Mouse (Mus musculus) stomach, postnatal 0 days (tissue): ENCODE measurements around the gene Kifc5b. TPM values are rescaled to one million over a fixed set of nuclear protein-coding genes. Genes with fewer than 3 reads are reported as not detected.

Experiments
- ATAC-seq: fragments of 200-750 bp; cut with Nextera tagmentation; 2 replicates; pipeline ENCODE4 v1.8.0; 2017; ENCODE audit not compliant: low FRiP score, low TSS enrichment
- DNase-seq: peaks from one replicate; pipeline ENCODE4 v3.0.0-alpha.2; 2016; ENCODE audit warnings: low spot score
- H3K27ac ChIP-seq: fragments of 300-500 bp; sonication (generic); replicated peaks from 2 replicates; pipeline ENCODE4 v1.5.1; 2014; ENCODE audit warnings: mild to moderate bottlenecking, control low read depth
- H3K27me3 ChIP-seq: fragments of 300-500 bp; sonication (generic); 2 replicates; pipeline ENCODE4 v1.6.1; 2014; ENCODE audit warnings: low read length; ENCODE audit not compliant: control insufficient read depth, insufficient read depth
- H3K36me3 ChIP-seq: fragments of 300-500 bp; sonication (generic); 2 replicates; pipeline ENCODE4 v1.6.1; 2014; ENCODE audit warnings: low read length, mixed read lengths; ENCODE audit not compliant: control insufficient read depth, insufficient read depth
- H3K4me1 ChIP-seq: fragments of 300-500 bp; sonication (generic); replicated peaks from 2 replicates; pipeline ENCODE4 v1.6.1; 2014; ENCODE audit warnings: antibody characterized with exemption; ENCODE audit not compliant: control insufficient read depth, insufficient read depth
- H3K4me2 ChIP-seq: fragments of 300-500 bp; sonication (generic); replicated peaks from 2 replicates; pipeline ENCODE4 v1.6.1; 2014; ENCODE audit warnings: low read depth, mild to moderate bottlenecking, control low read depth, moderate library complexity
- H3K4me3 ChIP-seq: fragments of 300-500 bp; sonication (generic); 2 replicates; pipeline ENCODE4 v1.5.1; 2014; ENCODE audit warnings: low read depth, low read length, control low read depth
- H3K9ac ChIP-seq: fragments of 300-500 bp; sonication (generic); 2 replicates; pipeline ENCODE4 v1.6.1; 2014; ENCODE audit warnings: mild to moderate bottlenecking, low read length, control low read depth, mixed read lengths
- H3K9me3 ChIP-seq: fragments of 300-500 bp; sonication (generic); 2 replicates; pipeline ENCODE4 v1.6.1; 2016; ENCODE audit warnings: low read length; ENCODE audit not compliant: control insufficient read depth
- CTCF ChIP-seq: IDR thresholded peaks from 2 replicates; pipeline ENCODE4 v1.5.1; 2016; ENCODE audit warnings: antibody characterized with exemption, low read depth, mild to moderate bottlenecking, moderate library complexity
- EP300 ChIP-seq: optimal IDR thresholded peaks from 2 replicates; pipeline ENCODE3; 2016; ENCODE audit warnings: antibody characterized with exemption
- WGBS: fragments of 180-500 bp; shearing (Covaris S2); extraction: QIAGEN DNeasy Blood & Tissue Kit; methylation state at CpG from one replicate; pipeline ENCODE4 v1.1.7; 2014; 5-methylcytosine and 5-hydroxymethylcytosine counted together
- polyA plus RNA-seq: library from polyadenylated mRNA; unstranded; fragments of >200 nt; fragmentation: Nextera tagmentation; extraction: Ambion mirVana; gene quantifications from 2 replicates; pipeline ENCODE4 v1.2.1, GENCODE M21; 2015

Kifc5b gene
- polyA plus RNA-seq, 1 experiment from 2014 or later, result 1.5 TPM

DNA sequence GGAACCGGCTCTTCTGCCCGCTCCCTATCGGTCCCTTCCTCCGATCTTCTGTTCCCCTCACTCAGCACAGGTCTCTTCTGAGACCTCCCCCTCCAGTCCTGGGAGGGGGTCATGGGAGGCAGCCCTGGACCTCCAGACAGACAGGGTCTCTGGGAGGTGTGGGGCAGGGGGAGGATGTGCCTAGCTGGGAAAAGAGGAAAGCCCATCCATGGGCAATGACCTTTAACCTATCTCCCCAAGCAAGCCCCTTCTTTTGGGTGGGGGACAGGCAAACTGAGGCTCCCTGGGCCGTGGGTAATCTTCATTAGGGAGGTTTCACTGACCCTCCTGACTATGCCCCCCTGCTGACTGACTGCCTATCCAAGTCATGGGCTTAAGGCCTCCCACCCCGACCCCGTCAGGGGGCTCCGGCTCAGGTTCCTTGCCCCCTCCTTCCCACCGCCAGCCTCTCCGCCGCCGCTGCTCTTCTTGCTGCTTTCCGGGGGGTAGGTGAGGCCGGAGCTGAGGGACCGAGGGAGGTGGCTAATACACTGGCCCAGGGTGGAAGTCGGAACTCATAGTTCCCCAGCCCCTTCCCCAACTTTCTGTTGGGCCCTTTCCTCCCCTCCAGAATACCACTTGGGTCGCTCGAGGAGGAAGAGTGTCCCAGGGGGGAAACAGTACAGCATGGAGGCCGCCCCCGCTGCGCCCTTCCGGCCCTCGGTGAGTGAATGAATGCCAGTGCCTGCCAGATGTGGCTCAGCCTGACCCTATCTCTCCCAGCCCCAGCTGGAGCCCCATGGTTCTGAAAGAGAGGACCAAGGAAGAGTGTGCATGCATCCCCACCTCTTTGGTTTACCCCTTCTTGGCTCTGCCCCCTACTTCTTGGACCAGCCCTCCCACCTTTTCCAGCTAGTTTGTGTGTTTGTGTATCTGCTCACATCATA, 35.3 kb downstream of the Kifc5b start:
- H3K4me2 ChIP-seq, result peak overlapping the region; percentile 49
- no peak for TF ChIP-seq CTCF
- no peak for TF ChIP-seq EP300
- no peaks in the 10 kb centered on the region for H3K9me3 ChIP-seq
- 29% methylated on average over 21 of the region's 23 CpGs for WGBS
- peak overlapping the region; percentile 31 for H3K9ac ChIP-seq
- H3K36me3 ChIP-seq, result no peaks in the 10 kb centered on the region; the same call in 1 of the 2 replicates
- DNase-seq, result no peak
- peak overlapping the region; percentile 26 for H3K4me3 ChIP-seq
- no peak for ATAC-seq
- no peaks in the 10 kb centered on the region for H3K27me3 ChIP-seq
- no peak overlapping the region for H3K27ac ChIP-seq
- peaks cover 4% of the 10 kb centered on the region for H3K4me1 ChIP-seq

DNA sequence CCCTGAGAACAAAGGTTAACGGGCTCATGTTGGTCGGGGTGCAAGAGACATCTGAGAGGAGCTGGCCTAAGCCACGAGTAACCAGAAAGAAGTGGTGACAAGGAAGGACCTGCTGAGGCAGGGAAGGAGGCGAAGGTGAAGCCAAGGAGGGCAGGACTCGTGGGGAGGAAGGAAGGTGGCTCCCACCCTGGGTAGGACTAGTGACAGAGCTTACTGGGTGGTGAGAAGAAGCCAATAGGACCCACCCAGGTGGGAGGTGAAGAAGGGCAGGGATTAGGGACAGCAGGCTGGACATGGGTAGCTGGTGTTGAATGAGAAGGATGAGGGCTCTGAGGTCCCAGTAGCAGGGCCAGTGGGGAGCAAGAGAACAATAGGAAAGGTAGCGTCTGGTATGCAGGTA, 36.3 kb downstream of the Kifc5b start:
- Histone ChIP-seq H3K27me3 (no peaks in the 10 kb centered on the region), H3K9ac (no peak overlapping the region), H3K9me3 (no peaks in the 10 kb centered on the region), H3K4me1 (peaks cover 4% of the 10 kb centered on the region), H3K36me3 (no peaks in the 10 kb centered on the region; the same call in 1 of the 2 replicates), H3K4me3 (no peak overlapping the region), H3K4me2 (no peak overlapping the region), H3K27ac (no peak overlapping the region)
- TF ChIP-seq EP300 (no peak), CTCF (no peak)
- no peak for ATAC-seq
- no peak for DNase-seq
- 50% methylated on average over 6 of the region's 6 CpGs for WGBS

DNA sequence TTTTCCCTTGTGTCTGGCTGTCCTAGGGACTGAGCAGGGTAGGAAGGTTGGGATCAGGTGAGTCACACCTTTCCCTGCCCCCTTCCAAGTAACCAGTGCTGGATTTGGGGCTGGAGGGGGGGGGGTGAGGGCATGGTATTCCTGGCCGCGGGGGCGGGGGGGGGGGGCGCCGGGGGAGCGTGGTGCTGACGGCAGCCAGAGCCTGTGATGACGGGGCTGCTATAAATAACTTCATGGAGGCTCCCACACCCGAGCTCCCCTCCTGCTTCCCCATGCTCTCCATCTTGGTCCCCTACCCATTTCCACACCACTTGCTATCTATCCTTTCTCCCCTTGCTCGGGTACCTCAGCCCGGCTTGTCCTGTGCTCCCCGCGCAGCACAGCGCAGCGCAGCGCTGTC, 36.8 kb downstream of the Kifc5b start:
- no peak overlapping the region for H3K27ac ChIP-seq
- H3K9me3 ChIP-seq, result no peaks in the 10 kb centered on the region
- H3K4me3 ChIP-seq, result no peak overlapping the region
- no peak for TF ChIP-seq CTCF
- TF ChIP-seq EP300, result no peak
- no peak overlapping the region for H3K9ac ChIP-seq
- DNase-seq (peak; percentile 43), ATAC-seq (0 out of 2 replicates have a peak, but pooled peaks have one; percentile 22)
- 45% methylated on average over 10 of the region's 16 CpGs for WGBS
- H3K36me3 ChIP-seq, result no peaks in the 10 kb centered on the region; the same call in 1 of the 2 replicates
- H3K27me3 ChIP-seq, result no peaks in the 10 kb centered on the region
- peaks cover 2% of the 10 kb centered on the region for H3K4me1 ChIP-seq
- H3K4me2 ChIP-seq, result no peak overlapping the region

DNA sequence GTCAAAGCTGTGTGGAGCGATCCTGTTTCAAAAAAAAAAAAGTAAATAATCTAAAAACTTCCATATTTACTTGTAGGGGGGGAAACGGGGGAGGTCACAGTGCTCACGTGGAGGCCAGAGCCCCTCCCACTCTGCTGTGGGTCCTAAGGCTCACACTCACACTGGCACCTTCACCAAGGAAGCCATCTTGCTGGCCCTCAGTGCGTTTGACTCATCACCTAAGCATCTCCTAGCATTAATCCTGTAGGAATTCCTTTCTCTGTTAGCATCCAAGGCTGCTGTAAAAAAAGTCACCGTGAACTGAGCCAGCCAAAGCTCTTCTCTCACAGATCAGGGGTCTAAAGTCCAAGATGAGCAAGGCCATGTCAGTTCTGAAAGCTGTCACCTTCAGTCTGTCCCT, 39.4 kb downstream of the Kifc5b start:
- H3K4me3 ChIP-seq, result no peak overlapping the region
- TF ChIP-seq CTCF (no peak), EP300 (no peak)
- H3K9me3 ChIP-seq, result no peaks in the 10 kb centered on the region
- WGBS, result 61% methylated on average over 5 of the region's 5 CpGs
- H3K4me1 ChIP-seq, result no peaks in the 10 kb centered on the region; the same call in 1 of the 2 replicates
- no peak overlapping the region for H3K4me2 ChIP-seq
- H3K9ac ChIP-seq, result no peak overlapping the region
- H3K27me3 ChIP-seq, result no peaks in the 10 kb centered on the region
- H3K36me3 ChIP-seq, result no peaks in the 10 kb centered on the region; the same call in 1 of the 2 replicates
- no peak for DNase-seq
- H3K27ac ChIP-seq, result no peak overlapping the region
- no peak for ATAC-seq

DNA sequence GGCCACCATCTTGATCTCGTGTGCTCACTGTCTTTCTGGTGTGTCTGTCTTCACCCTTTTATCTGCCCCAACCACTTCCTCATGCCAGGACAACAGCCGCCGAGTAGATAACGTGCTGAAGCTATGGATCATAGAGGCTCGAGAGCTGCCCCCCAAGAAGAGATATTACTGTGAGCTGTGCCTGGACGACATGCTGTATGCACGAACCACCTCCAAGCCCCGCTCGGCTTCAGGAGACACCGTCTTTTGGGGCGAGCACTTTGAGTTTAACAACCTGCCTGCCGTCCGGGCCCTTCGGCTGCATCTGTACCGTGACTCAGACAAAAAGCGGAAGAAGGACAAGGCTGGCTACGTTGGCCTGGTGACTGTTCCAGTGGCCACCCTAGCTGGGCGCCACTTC, 40.0 kb downstream of the Kifc5b start:
- H3K9me3 ChIP-seq, result no peaks in the 10 kb centered on the region
- no peak overlapping the region for H3K4me3 ChIP-seq
- H3K9ac ChIP-seq, result no peak overlapping the region
- ATAC-seq, result no peak
- H3K4me2 ChIP-seq, result no peak overlapping the region
- 88% methylated on average over 18 of the region's 18 CpGs for whole genome bisulfite sequencing
- no peak for TF ChIP-seq EP300
- TF ChIP-seq CTCF, result no peak
- H3K4me1 ChIP-seq, result no peaks in the 10 kb centered on the region; the same call in 1 of the 2 replicates
- no peaks in the 10 kb centered on the region for H3K27me3 ChIP-seq
- DNase-seq, result no peak
- H3K27ac ChIP-seq, result no peak overlapping the region
- no peaks in the 10 kb centered on the region; the same call in 1 of the 2 replicates for H3K36me3 ChIP-seq

DNA sequence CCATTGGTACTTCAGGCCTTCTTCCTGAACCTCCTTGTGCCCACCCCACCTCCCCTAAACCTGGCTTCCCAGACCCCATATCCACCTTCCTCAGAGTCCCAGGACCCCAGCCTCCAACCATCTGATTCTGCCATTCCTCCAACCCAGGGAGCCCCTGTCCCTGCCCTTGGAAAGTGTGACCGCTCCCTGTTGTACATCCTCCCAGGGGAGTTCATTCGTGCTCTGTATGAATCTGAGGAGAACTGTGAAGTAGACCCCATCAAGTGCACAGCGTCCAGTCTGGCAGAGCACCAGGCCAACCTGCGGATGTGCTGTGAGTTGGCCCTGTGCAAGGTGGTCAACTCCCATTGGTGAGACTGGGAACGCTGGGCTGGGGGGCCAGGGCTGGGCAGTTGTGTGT, 41.0 kb downstream of the Kifc5b start:
- WGBS, result 95% methylated on average over 5 of the region's 5 CpGs
- no peak overlapping the region for H3K27ac ChIP-seq
- no peaks in the 10 kb centered on the region for H3K27me3 ChIP-seq
- no peak for TF ChIP-seq CTCF
- no peak for TF ChIP-seq EP300
- H3K4me1 ChIP-seq, result no peaks in the 10 kb centered on the region; the same call in 1 of the 2 replicates
- ATAC-seq, result no peak
- H3K9ac ChIP-seq, result no peak overlapping the region
- no peak overlapping the region for H3K4me3 ChIP-seq
- H3K9me3 ChIP-seq, result no peaks in the 10 kb centered on the region
- DNase-seq, result no peak
- no peak overlapping the region for H3K4me2 ChIP-seq
- no peaks in the 10 kb centered on the region; the same call in 1 of the 2 replicates for H3K36me3 ChIP-seq
